Mouse (Mus musculus): ENCODE data around the gene Fxyd3.

The Fxyd3 gene

DNA sequence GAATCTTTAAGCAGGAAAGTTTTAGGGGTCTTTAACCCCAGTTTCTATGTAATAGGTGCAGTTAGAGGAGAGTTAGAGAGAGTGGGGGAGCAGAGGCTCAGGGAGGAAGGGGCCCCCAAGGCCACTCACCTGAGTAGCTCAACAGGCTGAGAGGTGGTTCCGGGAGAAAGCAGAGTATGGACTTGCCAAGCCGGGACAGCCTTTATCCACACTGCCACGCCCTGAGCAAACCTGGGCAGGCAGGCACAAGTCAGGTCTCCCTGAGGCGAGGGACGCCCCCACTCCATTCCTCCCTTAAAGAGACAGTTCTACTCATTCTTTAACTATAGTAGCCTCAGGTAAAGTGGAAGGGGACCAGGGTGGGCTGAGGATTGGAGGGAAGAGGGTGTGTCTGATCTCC is at the start of gene Fxyd3:
Gene Fxyd3 (minus strand): TSS at position 213 of the 400 bp plus-strand sequence.
- no peak for DNase-seq (ENCODE audit: low spot score in 2 of 2)

DNA sequence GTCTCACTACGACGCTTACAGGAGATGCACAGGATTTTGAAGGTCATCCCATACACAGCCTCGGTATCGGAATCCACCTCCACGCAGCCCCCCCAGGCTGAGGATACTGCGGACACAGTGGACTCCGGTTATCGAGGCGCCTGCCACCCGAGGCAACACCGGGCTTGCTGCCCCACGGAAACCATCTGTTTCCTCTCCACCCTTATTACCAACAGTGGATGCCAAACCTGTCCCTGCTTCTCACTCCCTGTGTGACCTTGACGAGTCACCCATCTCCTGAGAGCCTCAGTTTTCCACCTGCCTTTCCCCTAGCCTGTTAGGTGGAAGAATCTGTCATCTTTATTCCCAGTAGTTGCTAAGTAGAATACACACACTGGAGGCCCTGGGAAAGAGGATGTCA is 48.6 kb upstream of the Fxyd3 start:
- DNase-seq (ENCODE audit: low spot score in 2 of 2), result no peak

DNA sequence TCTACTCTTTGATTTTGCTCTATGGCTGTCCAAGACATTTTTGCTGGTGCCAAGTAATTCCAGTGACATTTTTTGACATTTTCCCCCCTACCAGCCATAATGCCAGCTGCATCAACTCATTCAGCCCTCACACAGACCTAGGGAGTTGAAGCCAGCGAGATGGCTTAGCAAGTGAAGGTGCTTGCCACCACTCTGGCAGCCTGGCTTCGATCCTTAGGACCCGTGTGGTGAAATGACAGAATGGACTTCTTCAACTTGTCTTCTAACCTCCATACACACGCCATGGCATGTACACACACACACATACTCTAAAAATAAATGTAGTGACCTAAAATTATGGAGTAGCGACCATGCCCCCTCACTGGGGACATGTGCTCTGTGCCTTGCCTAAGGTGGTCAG is 47.9 kb upstream of the Fxyd3 start:
- DNase-seq (ENCODE audit: low spot score in 2 of 2), result no peak

GRCm38 (mm10) chr7:31123697-31124096 is 47.2 kb upstream of the Fxyd3 start:
- DNase-seq (ENCODE audit: low spot score in 2 of 2), result no peak

DNA sequence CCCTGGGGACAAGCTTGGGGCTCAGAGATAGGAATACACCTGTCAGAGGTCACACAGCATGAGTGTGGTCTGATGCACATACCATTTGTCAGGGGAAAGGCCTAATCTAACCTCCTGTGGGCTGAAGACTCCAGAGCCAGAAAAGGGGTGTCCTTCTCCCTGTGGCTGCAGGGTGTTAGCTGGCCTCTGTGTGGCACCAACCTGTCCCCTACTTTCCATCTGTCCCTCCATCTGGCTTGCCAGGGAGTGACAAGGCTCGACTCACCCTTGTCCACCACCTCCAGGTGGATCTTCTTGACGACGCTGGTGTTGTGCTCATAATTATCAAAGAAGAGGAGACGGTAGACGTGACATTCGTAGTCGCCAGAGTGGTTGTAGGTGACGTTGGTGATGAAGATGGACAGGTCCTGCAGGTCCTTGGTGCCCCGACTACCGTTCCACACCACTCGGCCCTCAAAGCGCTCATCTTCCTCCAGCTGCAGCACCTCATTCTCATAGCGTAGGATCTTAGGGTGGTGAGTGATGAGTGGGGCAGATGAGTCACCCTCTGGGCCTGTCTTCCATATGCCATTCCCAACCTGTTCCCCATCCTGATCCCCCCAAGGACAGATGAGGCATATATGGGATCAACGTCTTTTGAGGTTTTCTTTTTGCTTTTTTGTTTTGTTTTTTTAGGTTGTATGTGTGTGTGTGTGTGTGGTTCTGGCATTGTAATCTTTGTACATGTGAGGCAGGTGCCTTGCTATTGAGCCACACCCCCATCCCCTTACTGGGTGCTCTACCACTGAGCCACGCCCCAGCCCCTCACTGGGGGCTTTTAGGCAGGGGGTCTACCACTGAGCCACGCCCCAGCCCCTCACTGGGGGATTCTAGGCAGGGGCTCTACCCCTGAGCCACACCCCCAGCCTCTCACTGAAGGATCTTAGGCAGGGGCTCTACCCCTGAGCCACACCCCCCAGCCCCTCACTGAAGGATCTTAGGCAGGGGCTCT is 46.4 kb upstream of the Fxyd3 start:
- no peak for DNase-seq (ENCODE audit: low spot score in 2 of 2)

DNA sequence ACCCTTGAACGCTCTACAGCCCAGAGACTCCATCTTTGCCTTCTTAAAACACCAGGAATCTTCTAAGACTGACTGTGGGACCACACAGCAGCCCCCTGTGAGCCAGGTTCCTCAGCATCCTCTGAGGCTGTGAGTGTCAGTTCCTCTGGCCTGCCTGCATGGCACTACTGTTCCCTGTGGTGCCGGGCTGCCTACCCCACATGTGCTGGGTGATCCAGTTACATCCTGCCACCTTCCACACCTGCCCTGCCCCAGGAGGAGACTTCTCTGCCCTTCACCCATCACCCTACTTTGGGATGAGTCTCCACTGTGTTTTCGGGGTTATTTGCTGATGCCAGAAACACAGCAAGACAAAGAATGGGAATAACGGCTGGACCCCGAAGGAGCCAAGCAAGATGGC is 43.1 kb upstream of the Fxyd3 start:
- DNase-seq (ENCODE audit: low spot score in 2 of 2), result no peak

DNA sequence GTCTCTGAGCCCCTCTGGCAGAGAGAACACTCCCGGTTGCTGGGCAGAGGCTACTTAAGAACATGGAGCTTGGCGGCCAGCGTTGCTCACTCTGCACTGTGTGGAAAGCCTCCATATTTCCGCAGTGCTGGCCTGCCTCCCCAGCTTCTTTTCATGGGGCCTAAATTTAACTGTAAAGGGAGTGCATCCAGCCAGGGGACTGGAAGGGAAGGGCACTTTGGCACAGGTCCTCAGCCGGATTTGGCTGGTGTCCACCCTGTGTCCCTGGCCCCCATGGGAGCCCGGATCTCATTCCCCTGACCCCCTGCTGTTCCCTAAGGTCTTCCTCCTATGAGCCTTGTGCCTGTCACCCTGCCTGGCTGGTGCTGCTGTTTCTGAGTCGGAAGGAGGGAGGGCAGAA is 42.0 kb upstream of the Fxyd3 start:
- no peak for DNase-seq (ENCODE audit: low spot score in 2 of 2)

DNA sequence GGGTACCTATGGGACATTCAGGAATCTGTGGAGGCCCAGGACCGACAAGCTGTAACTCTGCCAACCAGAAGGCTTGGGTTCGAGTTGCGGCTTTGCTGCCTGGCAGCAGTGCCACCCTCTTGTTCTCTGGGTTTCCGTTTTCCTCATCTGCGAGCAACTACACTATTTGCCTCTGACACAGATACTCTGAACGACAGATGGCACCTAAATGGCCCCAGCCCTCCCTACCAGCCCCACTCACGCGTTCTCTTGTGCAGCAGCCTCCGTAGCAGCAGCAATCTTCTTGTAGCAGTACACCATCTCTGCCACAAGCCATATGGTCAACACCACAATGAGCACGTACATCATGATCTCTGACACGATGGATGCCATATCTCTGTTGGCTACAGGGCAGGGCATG is 41.0 kb upstream of the Fxyd3 start:
- no peak for DNase-seq (ENCODE audit: low spot score in 2 of 2)

GRCm38 (mm10) chr7:31116721-31117145 is 40.2 kb upstream of the Fxyd3 start:
- DNase-seq (ENCODE audit: low spot score in 2 of 2), result no peak

- no peak for DNase-seq (ENCODE audit: low spot score in 2 of 2)
These were observed 39.1 kb upstream of the Fxyd3 start for GRCm38 (mm10) chr7:31115587-31116043.

- no peak for DNase-seq (ENCODE audit: low spot score in 2 of 2)
These were observed 38.7 kb upstream of the Fxyd3 start, which contains the start of gene Hpn for GRCm38 (mm10) chr7:31115182-31115581. Hpn (minus strand) TSS chr7:31115290.

GRCm38 (mm10) chr7:31114646-31115045 is 38.1 kb upstream of the Fxyd3 start:
- DNase-seq (ENCODE audit: low spot score in 2 of 2), result no peak

- DNase-seq (ENCODE audit: low spot score in 2 of 2), result no peak
These were observed 37.3 kb upstream of the Fxyd3 start for GRCm38 (mm10) chr7:31113800-31114199.

DNA sequence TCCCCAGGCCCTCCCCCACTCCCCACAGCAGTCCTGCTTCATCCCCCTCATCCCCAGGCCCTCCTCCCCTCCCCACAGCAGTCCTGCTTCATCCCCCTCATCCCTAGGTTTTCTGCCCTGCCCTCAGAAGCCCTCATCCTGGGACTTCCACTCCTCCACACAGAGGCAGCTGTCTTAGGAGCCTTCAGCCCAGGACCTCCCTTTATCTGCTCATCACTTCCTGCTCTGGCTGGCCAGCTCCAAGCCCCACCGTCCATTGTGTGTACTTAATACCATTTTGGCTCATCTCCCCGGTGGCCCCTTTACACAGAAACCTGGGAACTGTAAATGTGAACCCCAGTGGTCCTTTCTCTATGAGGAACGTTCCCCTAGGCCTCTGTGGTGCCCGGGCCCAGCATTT is 35.5 kb upstream of the Fxyd3 start:
- DNase-seq (ENCODE audit: low spot score in 2 of 2), result no peak

DNA sequence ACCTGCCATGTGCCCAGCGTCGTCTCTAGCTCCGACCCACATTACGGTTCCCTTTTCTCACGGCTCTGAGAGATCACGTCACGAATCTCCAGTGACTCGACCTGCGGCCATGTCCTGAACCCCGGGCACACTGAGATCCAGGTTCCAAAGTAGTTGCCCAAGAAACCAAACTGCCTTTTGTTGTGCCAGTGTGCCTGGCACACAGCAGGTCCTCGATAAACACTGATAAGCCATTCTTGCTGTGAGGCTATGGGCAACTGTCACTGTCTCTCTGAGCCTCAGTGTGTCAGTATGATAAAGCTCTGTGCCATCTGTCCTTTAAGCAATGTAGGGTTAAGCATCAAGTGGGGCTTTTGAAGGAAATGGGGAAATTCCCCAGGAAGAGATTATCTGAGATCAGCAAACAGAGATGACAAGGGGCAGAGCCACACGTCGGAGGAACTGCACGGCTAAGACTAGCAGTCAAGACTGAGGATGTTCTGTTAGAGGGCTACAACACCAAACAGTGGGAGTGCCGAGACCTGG is 34.4 kb upstream of the Fxyd3 start:
- DNase-seq (ENCODE audit: low spot score in 2 of 2), result no peak

DNA sequence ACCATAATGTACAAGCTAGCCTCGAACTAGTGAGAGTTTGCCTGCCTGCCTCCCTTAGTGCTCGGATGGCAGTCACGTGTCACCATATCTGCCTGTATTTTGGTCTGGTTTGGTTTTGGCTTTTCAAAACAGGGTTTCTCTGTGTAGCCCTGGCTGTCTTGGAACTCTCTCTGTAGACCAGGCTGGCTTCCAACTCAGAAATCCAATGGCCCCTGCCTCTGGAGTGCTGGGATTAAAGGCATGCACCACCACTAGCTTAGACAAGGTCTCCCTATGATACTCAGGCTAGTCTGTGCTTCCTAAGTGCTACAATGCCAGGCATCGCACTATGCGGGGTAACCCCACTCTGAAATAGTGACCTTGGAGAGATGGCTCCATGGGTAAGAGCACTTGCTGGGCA is 33.3 kb upstream of the Fxyd3 start:
- DNase-seq (ENCODE audit: low spot score in 2 of 2), result no peak

- DNase-seq (ENCODE audit: low spot score in 2 of 2), result no peak
These were observed 32.6 kb upstream of the Fxyd3 start for GRCm38 (mm10) chr7:31109091-31109490.

GRCm38 (mm10) chr7:31107781-31108180 is 31.3 kb upstream of the Fxyd3 start:
- DNase-seq (ENCODE audit: low spot score in 2 of 2), result no peak

DNA sequence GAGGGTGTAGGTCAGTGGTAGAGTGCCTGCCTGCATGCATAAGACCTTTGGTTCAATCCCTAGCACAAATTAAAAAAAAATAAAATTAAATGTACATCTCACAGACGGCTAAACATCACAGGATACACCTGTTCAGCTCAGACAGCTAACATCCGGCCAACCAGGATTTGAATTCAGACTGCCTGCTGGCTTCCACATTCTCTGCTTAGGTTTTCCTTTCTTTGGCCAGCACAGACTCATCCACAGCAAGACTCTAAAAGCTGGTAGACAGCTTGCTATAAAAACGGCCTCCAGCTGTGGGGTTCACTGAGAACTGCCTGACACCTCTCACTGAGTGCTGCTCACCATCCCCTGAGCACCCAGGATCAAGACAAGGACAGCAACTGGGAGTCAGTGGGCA is 29.7 kb upstream of the Fxyd3 start:
- DNase-seq (ENCODE audit: low spot score in 2 of 2), result no peak

DNA sequence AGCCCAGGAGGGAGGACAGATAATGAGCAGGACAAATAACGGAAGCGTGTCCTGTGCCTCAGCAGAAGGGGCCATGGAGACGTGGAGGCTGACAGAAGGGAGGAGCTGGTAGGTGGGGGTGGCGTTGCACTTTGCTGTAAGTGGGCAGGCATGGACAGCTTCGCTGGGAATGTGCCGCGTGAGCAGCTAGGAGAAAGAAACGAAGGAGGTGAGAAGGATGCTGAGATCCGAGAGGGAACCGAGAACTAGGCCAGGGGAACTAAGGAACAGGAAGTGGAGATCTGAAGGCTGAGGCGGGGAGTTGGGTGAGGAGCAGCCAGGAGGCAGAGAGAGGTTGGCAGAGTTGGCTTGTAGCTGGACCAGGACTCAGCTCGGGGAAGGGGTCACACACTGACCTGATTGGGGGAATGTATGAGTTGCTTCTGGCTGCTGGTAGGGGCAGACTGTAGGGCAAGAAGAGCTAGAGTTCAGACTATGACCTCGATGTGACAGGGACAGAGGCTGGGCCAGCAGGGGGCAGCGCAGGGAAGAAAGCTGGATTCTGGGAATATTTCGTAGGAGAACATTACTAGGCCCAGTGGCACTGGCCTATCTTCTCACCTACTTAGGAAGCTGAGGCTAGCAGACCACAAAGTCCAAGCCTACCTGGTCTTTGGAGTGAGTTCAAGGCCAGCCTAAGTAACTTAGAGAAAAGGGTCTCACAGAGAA is 28.7 kb upstream of the Fxyd3 start:
- peak in 1 of 2 experiments; percentile 73 for DNase-seq (ENCODE audit: low spot score in 2 of 2)

DNA sequence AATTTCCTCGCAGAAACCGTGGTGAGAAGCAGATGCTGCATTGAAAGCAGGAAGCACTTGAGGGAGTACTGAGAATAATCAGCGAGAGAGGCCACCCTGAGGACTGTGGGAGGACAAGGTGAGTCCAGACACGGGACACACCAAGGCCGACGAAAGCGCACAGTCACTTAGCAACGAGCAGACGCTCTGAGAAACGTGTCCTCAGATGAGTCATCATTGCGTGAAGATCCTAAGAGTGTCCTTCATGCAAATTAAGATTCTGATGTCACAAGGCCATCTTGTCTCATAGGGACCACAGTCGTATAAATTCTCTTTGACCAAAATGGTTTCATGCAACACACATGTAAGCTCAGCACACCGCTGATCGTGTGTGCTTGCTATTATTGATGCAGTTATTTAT is 24.3 kb upstream of the Fxyd3 start:
- DNase-seq (ENCODE audit: low spot score in 2 of 2), result no peak

GRCm38 (mm10) chr7:31099612-31099982 is 23.1 kb upstream of the Fxyd3 start:
- no peak for DNase-seq (ENCODE audit: low spot score in 2 of 2)
